Mouse (Mus musculus) embryonic fibroblast, embryonic 13.5 days (primary cell): ENCODE measurements around the gene B3galnt2.

Experiments used
- CTCF ChIP-seq: IDR thresholded peaks from 2 replicates; pipeline ENCODE4 v1.5.1; 2011; ENCODE audit warnings: mild to moderate bottlenecking, control low read depth, low read length, moderate library complexity, borderline replicate concordance; ENCODE audit not compliant: insufficient read depth
- POLR2A ChIP-seq: IDR thresholded peaks from 2 replicates; pipeline ENCODE4 v1.6.1; 2011; ENCODE audit warnings: low read depth, mild to moderate bottlenecking, control low read depth, low read length, moderate library complexity

DNA sequence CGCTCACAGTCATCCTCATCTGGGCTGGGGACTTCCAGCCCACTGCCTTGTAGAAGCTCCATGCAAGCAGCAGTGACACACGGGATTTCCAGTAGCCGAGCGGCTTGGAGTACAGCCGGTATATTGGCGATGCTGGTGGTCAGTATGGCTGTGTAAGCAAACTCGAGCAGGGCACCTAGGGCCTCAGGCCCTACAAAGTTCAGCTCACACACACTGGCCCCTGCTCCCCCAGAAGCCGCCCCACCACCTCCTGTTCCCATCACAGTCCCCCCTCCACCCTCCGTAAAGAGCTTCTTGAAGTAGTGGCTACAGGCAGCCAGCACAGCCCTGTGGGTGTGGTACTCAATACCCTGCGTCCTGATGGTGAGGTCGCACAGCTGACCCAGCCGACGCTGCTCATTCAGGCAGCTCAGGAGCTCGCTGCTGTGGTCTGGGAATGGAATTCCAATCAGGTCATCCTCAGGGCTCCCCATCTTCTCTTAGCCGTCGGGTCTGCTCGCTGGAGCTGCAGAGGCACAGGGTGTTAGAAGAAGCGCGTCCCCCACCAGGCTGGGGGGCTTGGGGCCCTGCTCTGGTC lies 11.2 kb downstream of the B3galnt2 start:
- no peak for TF ChIP-seq CTCF
- no peak for TF ChIP-seq POLR2A
